Mouse (Mus musculus): Measurements from ENCODE around the gene Dhdds.

DNA sequence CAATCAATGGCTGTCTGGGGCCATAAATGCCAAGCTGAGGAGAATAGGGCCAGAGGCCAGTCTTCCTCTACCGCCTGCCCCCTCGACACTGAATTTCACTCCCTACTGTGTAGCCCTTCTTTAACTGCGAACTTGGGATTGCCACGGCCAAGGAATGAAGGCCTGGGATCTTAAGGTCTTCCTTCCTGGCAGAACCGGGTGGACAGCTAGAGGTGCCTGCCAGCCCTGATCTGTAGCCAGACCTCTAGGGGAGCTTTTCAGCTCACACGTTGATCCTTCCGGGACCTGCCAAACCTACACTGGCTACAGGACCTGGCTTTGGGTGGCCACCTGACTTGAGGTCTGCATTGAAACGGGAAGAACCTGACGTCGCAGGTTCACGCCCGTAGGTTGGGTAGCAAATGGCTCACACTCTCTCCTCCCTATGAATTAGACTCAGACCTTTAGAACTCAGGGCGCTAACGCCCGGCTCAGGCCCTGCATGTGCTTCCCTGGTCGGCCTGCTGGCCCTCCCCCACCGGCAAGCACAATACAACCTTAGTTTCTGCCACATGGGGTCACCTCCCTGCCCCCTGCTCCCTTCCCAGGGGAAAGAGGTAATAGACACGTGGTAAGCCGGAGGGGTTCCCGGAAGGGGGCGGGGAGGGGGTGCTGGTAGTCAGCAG, 16.6 kb upstream of the Dhdds start:
- no peak for TF ChIP-seq CTCF (IDR thresholded peaks at IDR 0.05; ENCODE audit: control insufficient read depth, insufficient read depth, low read length)
- no peak for TF ChIP-seq POLR2A (IDR thresholded peaks at IDR 0.05; ENCODE audit: borderline replicate concordance, control insufficient read depth, low read depth, low read length)
